In the genomic region with DNA sequence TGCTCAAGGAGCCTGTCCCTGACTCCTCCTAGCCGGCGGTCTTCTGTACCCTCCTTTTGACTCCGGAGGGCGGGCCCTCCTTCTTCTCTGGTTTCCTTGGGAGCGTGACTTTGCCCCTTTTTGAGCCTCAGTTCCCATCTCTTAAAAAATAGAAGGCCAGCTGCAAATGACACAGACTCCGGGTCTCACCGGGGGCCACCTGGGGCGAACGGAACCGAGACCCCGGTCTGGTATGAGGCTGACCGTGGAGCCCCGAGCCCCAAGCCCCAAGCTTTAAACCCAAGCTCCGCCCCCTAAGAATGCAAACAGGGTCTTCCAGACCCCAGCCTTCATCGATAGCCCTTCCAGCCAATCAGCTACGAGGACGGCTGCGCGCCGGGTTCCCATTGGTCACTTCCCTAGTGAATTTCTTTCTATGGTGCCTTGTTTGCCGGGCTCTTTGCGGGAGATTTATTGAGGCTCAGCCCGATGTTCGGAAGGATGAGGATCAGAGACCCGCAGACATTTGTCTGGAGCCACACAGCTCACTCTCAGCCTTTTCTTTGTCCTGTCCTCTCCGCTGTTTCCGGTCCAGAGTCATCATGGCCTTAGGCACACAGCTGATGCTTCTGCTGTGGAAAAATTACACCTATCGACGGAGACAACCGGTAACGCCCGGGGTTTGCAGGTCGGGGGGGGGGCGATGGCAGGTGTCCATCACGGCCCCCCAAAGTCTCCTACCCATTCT, we compare ENCODE assay signal across 8 mouse cellular contexts. TPM values are rescaled to one million over a fixed set of nuclear protein-coding genes. Genes with fewer than 3 reads are reported as not detected.
DNase-seq lines count a peak whose midpoint lies in the region; ATAC-seq and TF ChIP-seq lines count a peak whose summit lies in the region.

No protein-coding gene starts in this region.

- H3K9me3 ChIP-seq in hindbrain, embryonic 16.5 days (ENCODE audit: control insufficient read depth, low read length), result no peaks in the 10 kb centered on the region
- H3K9me3 ChIP-seq in limb, embryonic 14.5 days (ENCODE audit: control insufficient read depth, low read length), result no peaks in the 10 kb centered on the region
- H3K9me3 ChIP-seq in midbrain, embryonic 13.5 days, result no peaks in the 10 kb centered on the region

- peak; percentile 45 for DNase-seq in ovary, postnatal 10 days (ENCODE audit: low spot score)
- DNase-seq in ovary, adult 18-20 months (ENCODE audit: low spot score), result no peak
- peak; percentile 84 to 85 for DNase-seq in cerebellum, postnatal 14 days
- peak; percentile 61 to 76 for DNase-seq in frontal cortex, postnatal 14 days (ENCODE audit: low spot score in 2 of 2)
- peak; percentile 81 for DNase-seq in limb, embryonic 14.5 days (ENCODE audit: low spot score)
- peak; percentile 79 to 88 for DNase-seq in spleen, postnatal 4 days (ENCODE audit: low spot score in 2 of 2)

- H3K27ac ChIP-seq in hindbrain, embryonic 16.5 days (ENCODE audit: low read depth, low read length), result peak overlapping the region; percentile 54; the same call in 1 of the 2 replicates
- H3K27ac ChIP-seq in limb, embryonic 14.5 days (replicated peaks; ENCODE audit: low read depth, low read length), result no peak overlapping the region
- H3K27ac ChIP-seq in midbrain, embryonic 13.5 days, result peak overlapping the region; percentile 57

- H3K4me2 ChIP-seq in hindbrain, embryonic 16.5 days (ENCODE audit: low read length), result peak overlapping the region; percentile 88
- peak overlapping the region; percentile 94 for H3K4me2 ChIP-seq in limb, embryonic 14.5 days (replicated peaks; ENCODE audit: low read depth, low read length, severe bottlenecking)
- H3K4me2 ChIP-seq in midbrain, embryonic 13.5 days (replicated peaks), result peak overlapping the region; percentile 70

- H3K9ac ChIP-seq in hindbrain, embryonic 16.5 days (ENCODE audit: low read depth, low read length), result peak overlapping the region; percentile 66
- peak overlapping the region; percentile 38; the same call in 1 of the 2 replicates for H3K9ac ChIP-seq in limb, embryonic 14.5 days (ENCODE audit: low read depth, low read length, severe bottlenecking)
- H3K9ac ChIP-seq in midbrain, embryonic 13.5 days (replicated peaks), result peak overlapping the region; percentile 55

- H3K27me3 ChIP-seq in hindbrain, embryonic 16.5 days (replicated peaks; ENCODE audit: control insufficient read depth, insufficient read depth, low read length), result peaks cover 3% of the 10 kb centered on the region
- H3K27me3 ChIP-seq in limb, embryonic 14.5 days (ENCODE audit: control insufficient read depth, insufficient read depth, low read length), result no peaks in the 10 kb centered on the region
- peaks cover 32% of the 10 kb centered on the region for H3K27me3 ChIP-seq in midbrain, embryonic 13.5 days

- TF ChIP-seq POLR2A in limb, embryonic 14.5 days (IDR thresholded peaks at IDR 0.05; ENCODE audit: borderline replicate concordance, extremely low read depth, insufficient read depth, insufficient read length), result no peak

- no peaks in the 10 kb centered on the region for H3K36me3 ChIP-seq in hindbrain, embryonic 16.5 days (ENCODE audit: control insufficient read depth, insufficient read depth, low read length)
- peaks cover 28% of the 10 kb centered on the region for H3K36me3 ChIP-seq in limb, embryonic 14.5 days (ENCODE audit: control insufficient read depth, insufficient read depth, low read length)
- H3K36me3 ChIP-seq in midbrain, embryonic 13.5 days, result no peaks in the 10 kb centered on the region

- peaks cover 18% of the 10 kb centered on the region for H3K4me1 ChIP-seq in hindbrain, embryonic 16.5 days (ENCODE audit: control insufficient read depth, insufficient read depth, low read depth, low read length)
- H3K4me1 ChIP-seq in limb, embryonic 14.5 days (ENCODE audit: control insufficient read depth, insufficient read depth, low read length), result peaks cover 6% of the 10 kb centered on the region
- peaks cover 20% of the 10 kb centered on the region for H3K4me1 ChIP-seq in midbrain, embryonic 13.5 days (replicated peaks)

- peak; percentile 75 for ATAC-seq in hindbrain, embryonic 16.5 days
- peak; percentile 78 for ATAC-seq in limb, embryonic 14.5 days (ENCODE audit: low FRiP score, low read depth)
- ATAC-seq in midbrain, embryonic 13.5 days, result peak; percentile 69

- 1% methylated on average over 35 of the region's 35 CpGs for WGBS in hindbrain, embryonic 16.5 days
- 2% methylated on average over 35 of the region's 35 CpGs for WGBS in limb, embryonic 14.5 days
- under 1% methylated on average over 35 of the region's 35 CpGs for WGBS in midbrain, embryonic 13.5 days

- H3K4me3 ChIP-seq in hindbrain, embryonic 16.5 days (ENCODE audit: low read length), result peak overlapping the region; percentile 53
- peak overlapping the region; percentile 49 for H3K4me3 ChIP-seq in limb, embryonic 14.5 days (replicated peaks; ENCODE audit: low read length)
- H3K4me3 ChIP-seq in midbrain, embryonic 13.5 days (replicated peaks), result peak overlapping the region; percentile 48

RNA-seq across cellular contexts. Expression of gene Abca7, which starts 0.9 kb away (rescaled TPM):
- 4.2 and 5.1 TPM in 2 replicates for polyA plus RNA-seq in hindbrain, embryonic 16.5 days (2015; fragmentation: Nextera tagmentation; extraction: Ambion mirVana)
- polyA plus RNA-seq in limb, embryonic 14.5 days (2012; rRNA removed), result 6.2 and 8.0 TPM in 2 replicates
- polyA plus RNA-seq in limb, embryonic 14.5 days (2014; fragmentation: Nextera tagmentation; extraction: Ambion mirVana), result 2.2 and 2.4 TPM in 2 replicates
- 5.4 and 5.8 TPM in 2 replicates for polyA plus RNA-seq in midbrain, embryonic 13.5 days (2015; fragmentation: Nextera tagmentation; extraction: Ambion mirVana)

RNA-seq across cellular contexts. Expression of gene Cnn2, which starts 8.8 kb away (rescaled TPM):
- polyA plus RNA-seq in hindbrain, embryonic 16.5 days (2015; fragmentation: Nextera tagmentation; extraction: Ambion mirVana), result 30.5 and 38.9 TPM in 2 replicates
- polyA plus RNA-seq in limb, embryonic 14.5 days (2012; rRNA removed), result 133 and 173 TPM in 2 replicates
- 273 and 290 TPM in 2 replicates for polyA plus RNA-seq in limb, embryonic 14.5 days (2014; fragmentation: Nextera tagmentation; extraction: Ambion mirVana)
- polyA plus RNA-seq in midbrain, embryonic 13.5 days (2015; fragmentation: Nextera tagmentation; extraction: Ambion mirVana), result 29.5 and 37.1 TPM in 2 replicates

RNA-seq across cellular contexts. Expression of gene Tmem259, which starts 13.1 kb away (rescaled TPM):
- polyA plus RNA-seq in hindbrain, embryonic 16.5 days (2015; fragmentation: Nextera tagmentation; extraction: Ambion mirVana), result 11.7 and 17.4 TPM in 2 replicates
- polyA plus RNA-seq in limb, embryonic 14.5 days (2012; rRNA removed), result 260 and 379 TPM in 2 replicates
- 24.5 and 25.2 TPM in 2 replicates for polyA plus RNA-seq in limb, embryonic 14.5 days (2014; fragmentation: Nextera tagmentation; extraction: Ambion mirVana)
- polyA plus RNA-seq in midbrain, embryonic 13.5 days (2015; fragmentation: Nextera tagmentation; extraction: Ambion mirVana), result 13.7 and 16.7 TPM in 2 replicates

RNA-seq across cellular contexts. Expression of gene Arhgap45, which starts 19.3 kb away (rescaled TPM):
- polyA plus RNA-seq in hindbrain, embryonic 16.5 days (2015; fragmentation: Nextera tagmentation; extraction: Ambion mirVana), result 1.7 and 2.2 TPM in 2 replicates
- polyA plus RNA-seq in limb, embryonic 14.5 days (2012; rRNA removed), result 12.8 and 14.4 TPM in 2 replicates
- 3.4 and 5.7 TPM in 2 replicates for polyA plus RNA-seq in limb, embryonic 14.5 days (2014; fragmentation: Nextera tagmentation; extraction: Ambion mirVana)
- polyA plus RNA-seq in midbrain, embryonic 13.5 days (2015; fragmentation: Nextera tagmentation; extraction: Ambion mirVana), result 1.5 and 1.6 TPM in 2 replicates

RNA-seq across cellular contexts. Expression of gene Grin3b, which starts 26.7 kb away (rescaled TPM):
- polyA plus RNA-seq in hindbrain, embryonic 16.5 days (2015; fragmentation: Nextera tagmentation; extraction: Ambion mirVana), result 0.45 and 0.46 TPM in 2 replicates
- polyA plus RNA-seq in limb, embryonic 14.5 days (2012; rRNA removed), result 0.72 and 0.76 TPM in 2 replicates
- 0.23 and 0.55 TPM in 2 replicates for polyA plus RNA-seq in limb, embryonic 14.5 days (2014; fragmentation: Nextera tagmentation; extraction: Ambion mirVana)
- 0.24 and 0.57 TPM in 2 replicates for polyA plus RNA-seq in midbrain, embryonic 13.5 days (2015; fragmentation: Nextera tagmentation; extraction: Ambion mirVana)
